In genomic region chr10:121946173-121946572, GRCm38 (mm10) we compare ENCODE assay signal across 7 mouse cellular contexts.
A peak's percentile ranks its signal among the peaks of the same experiment; 100 is the strongest.
DNase-seq lines count a peak whose midpoint lies in the region; ATAC-seq lines count a peak whose summit lies in the region.

No protein-coding gene starts in this region.

- ATAC-seq in frontal cortex, adult (ENCODE audit: low TSS enrichment): peak; percentile 89

- peak; percentile 6 for DNase-seq in ovary, postnatal 36 days (ENCODE audit: low spot score)
- no peak for DNase-seq in ovary, postnatal 10 days (ENCODE audit: low spot score)
- peak; percentile 52 to 79 for DNase-seq in left cerebral cortex, adult 8-10 months (ENCODE audit: low spot score in 2 of 2)
- DNase-seq in kidney, postnatal 25 days: no peak
- no peak for DNase-seq in adrenal gland, postnatal 14 days
- DNase-seq in embryo, embryonic 9.5 days (ENCODE audit: extremely low spot score): no peak

Comparison
In these comparisons a context has a peak if more than half of its experiments do, and no peak if none do; other contexts are left out.
1. DNase-seq: peak in ovary, postnatal 36 days (single experiment) and left cerebral cortex, adult 8-10 months (2 of 2); none in ovary, postnatal 10 days (single experiment), kidney, postnatal 25 days (0 of 2), adrenal gland, postnatal 14 days (single experiment) and embryo, embryonic 9.5 days (single experiment).